Mouse (Mus musculus) retina, embryonic 14.5 days (tissue): ENCODE data around the gene Iqgap1.
"Not testable (repeated sequence)": the region's sequence is repeated elsewhere in the genome, so short reads cannot be mapped to it uniquely, and the experiment has no call there.

ENCODE experiments used
- DNase-seq: peaks from one replicate; pipeline ENCODE4 v3.0.0-alpha.2; 2015; ENCODE audit warnings: low spot score

Iqgap1 gene

GRCm38 (mm10) chr7:80766861-80767312, 58.9 kb downstream of the Iqgap1 start:
- no peak for DNase-seq

- DNase-seq: no peak
These were observed 59.7 kb downstream of the Iqgap1 start for GRCm38 (mm10) chr7:80766072-80766471.

- DNase-seq: no peak
These were observed 61.8 kb downstream of the Iqgap1 start for GRCm38 (mm10) chr7:80763864-80764437.

GRCm38 (mm10) chr7:80762297-80762696, 63.5 kb downstream of the Iqgap1 start:
- DNase-seq: no peak

GRCm38 (mm10) chr7:80754086-80754485, 71.7 kb downstream of the Iqgap1 start:
- DNase-seq: no peak

- no peak for DNase-seq
These were observed 72.2 kb downstream of the Iqgap1 start for GRCm38 (mm10) chr7:80753613-80754012.

- no peak for DNase-seq
These were observed 76.2 kb downstream of the Iqgap1 start for GRCm38 (mm10) chr7:80749624-80750023.

- not testable (repeated sequence) for DNase-seq
These were observed 76.7 kb downstream of the Iqgap1 start for GRCm38 (mm10) chr7:80749109-80749508.

GRCm38 (mm10) chr7:80747371-80747770, 78.4 kb downstream of the Iqgap1 start:
- no peak for DNase-seq

GRCm38 (mm10) chr7:80746166-80746761, 79.5 kb downstream of the Iqgap1 start:
- DNase-seq: peak; percentile 42

GRCm38 (mm10) chr7:80745746-80746145, 80.0 kb downstream of the Iqgap1 start:
- peak; percentile 28 for DNase-seq

GRCm38 (mm10) chr7:80745250-80745649, 80.5 kb downstream of the Iqgap1 start:
- peak; percentile 31 for DNase-seq

- DNase-seq: no peak
These were observed 81.7 kb downstream of the Iqgap1 start for GRCm38 (mm10) chr7:80743920-80744630.

- DNase-seq: no peak
These were observed 83.1 kb downstream of the Iqgap1 start for GRCm38 (mm10) chr7:80742671-80743070.

GRCm38 (mm10) chr7:80740954-80741353, 84.8 kb downstream of the Iqgap1 start:
- DNase-seq: peak; percentile 76

GRCm38 (mm10) chr7:80736199-80736598, 89.6 kb downstream of the Iqgap1 start:
- no peak for DNase-seq

- no peak for DNase-seq
These were observed 92.8 kb downstream of the Iqgap1 start for GRCm38 (mm10) chr7:80732986-80733385.

- DNase-seq: peak; percentile 89
These were observed 96.1 kb downstream of the Iqgap1 start for GRCm38 (mm10) chr7:80729662-80730061.

- DNase-seq: no peak
These were observed 104.7 kb downstream of the Iqgap1 start for GRCm38 (mm10) chr7:80721041-80721440.

- no peak for DNase-seq
These were observed 106.2 kb downstream of the Iqgap1 start for GRCm38 (mm10) chr7:80719582-80719981.

GRCm38 (mm10) chr7:80719038-80719437, 106.7 kb downstream of the Iqgap1 start:
- no peak for DNase-seq

- DNase-seq: no peak
These were observed 107.3 kb downstream of the Iqgap1 start for GRCm38 (mm10) chr7:80718471-80718870.

- DNase-seq: no peak
These were observed 109.0 kb downstream of the Iqgap1 start for GRCm38 (mm10) chr7:80716758-80717157.
